Mouse (Mus musculus) stomach, embryonic 16.5 days (tissue): ENCODE results near the gene Krtap26-1. TPM values are rescaled to one million over a fixed set of nuclear protein-coding genes. Genes with fewer than 3 reads are reported as not detected.

Source experiments
- ATAC-seq: fragments of 200-750 bp; cut with Nextera tagmentation; 2 replicates; pipeline ENCODE4 v1.8.0; 2017; ENCODE audit warnings: moderate number of reproducible peaks, moderate TSS enrichment; ENCODE audit not compliant: insufficient read depth, low FRiP score
- H3K27ac ChIP-seq: fragments of 300-500 bp; sonication (generic); 2 replicates; pipeline ENCODE4 v1.5.1; 2014; ENCODE audit warnings: low read length
- H3K27me3 ChIP-seq: fragments of 300-500 bp; sonication (generic); 2 replicates; pipeline ENCODE4 v1.6.1; 2014; ENCODE audit warnings: low read length, control low read depth, mixed read lengths; ENCODE audit not compliant: control insufficient read depth, insufficient read depth
- H3K36me3 ChIP-seq: fragments of 300-500 bp; sonication (generic); 2 replicates; pipeline ENCODE4 v1.6.1; 2014; ENCODE audit warnings: low read length; ENCODE audit not compliant: control insufficient read depth, insufficient read depth
- H3K4me1 ChIP-seq: fragments of 300-500 bp; sonication (generic); 2 replicates; pipeline ENCODE4 v1.6.1; 2014; ENCODE audit warnings: low read length, control low read depth, mixed read lengths; ENCODE audit not compliant: control insufficient read depth, insufficient read depth
- H3K4me2 ChIP-seq: fragments of 300-500 bp; sonication (generic); 2 replicates; pipeline ENCODE4 v1.6.1; 2014; ENCODE audit warnings: low read depth, low read length, mixed read lengths
- H3K4me3 ChIP-seq: fragments of 300-500 bp; sonication (generic); replicated peaks from 2 replicates; pipeline ENCODE4 v1.5.1; 2014; ENCODE audit warnings: mild to moderate bottlenecking, low read length
- H3K9ac ChIP-seq: fragments of 300-500 bp; sonication (generic); 2 replicates; pipeline ENCODE4 v1.6.1; 2014; ENCODE audit warnings: low read length
- H3K9me3 ChIP-seq: fragments of 300-500 bp; sonication (generic); replicated peaks from 2 replicates; pipeline ENCODE4 v1.6.1; 2016; ENCODE audit warnings: low read length, control low read depth; ENCODE audit not compliant: control insufficient read depth
- WGBS: fragments of 180-500 bp; shearing (Covaris S2); extraction: QIAGEN DNeasy Blood & Tissue Kit; methylation state at CpG from one replicate; pipeline ENCODE4 v1.1.7; 2014; 5-methylcytosine and 5-hydroxymethylcytosine counted together
- polyA plus RNA-seq: library from polyadenylated mRNA; unstranded; fragments of >200 nt; fragmentation: Nextera tagmentation; extraction: Ambion mirVana; gene quantifications from 2 replicates; pipeline ENCODE4 v1.2.1, GENCODE M21; 2015

The Krtap26-1 gene
- polyA plus RNA-seq, 1 experiment from 2014 or later: not detected

DNA sequence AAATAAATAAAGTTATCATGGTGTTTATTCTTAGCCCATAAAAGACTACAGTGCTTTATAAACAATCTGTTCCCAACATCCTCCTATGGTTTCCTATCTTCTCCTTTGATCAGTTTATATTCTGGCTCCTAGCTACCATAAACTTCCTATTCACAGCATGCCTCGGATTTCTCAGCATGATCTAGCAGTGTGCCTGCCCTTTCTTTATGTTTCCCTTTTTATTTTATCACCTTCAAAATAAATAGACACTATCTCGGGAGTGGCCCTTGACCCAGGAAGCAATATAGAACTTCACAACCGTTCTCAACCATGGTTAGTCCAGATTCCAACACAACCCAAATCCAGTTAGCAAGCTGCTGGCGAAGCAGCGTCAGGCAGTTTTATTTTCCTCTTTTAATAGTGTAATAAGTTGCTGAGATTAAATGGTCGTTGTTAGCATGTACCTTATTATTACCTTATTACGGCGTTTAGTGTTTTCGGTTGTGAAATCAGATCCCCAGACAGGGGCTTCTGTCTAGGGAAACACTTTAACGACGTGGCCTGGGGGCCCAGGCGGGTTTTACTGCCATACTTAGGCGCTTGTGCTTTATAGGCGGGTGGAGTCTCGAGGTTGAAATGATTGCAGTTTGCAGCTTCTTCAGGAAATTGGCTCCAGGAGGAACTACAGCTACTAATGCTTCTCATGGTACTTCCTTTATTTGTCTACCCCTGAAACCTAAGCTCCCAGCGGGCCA, 47.9 kb downstream of the Krtap26-1 start:
- no peaks in the 10 kb centered on the region for H3K9me3 ChIP-seq
- WGBS: 53% methylated on average over 16 of the region's 16 CpGs
- H3K4me3 ChIP-seq: no peak overlapping the region
- H3K36me3 ChIP-seq: no peaks in the 10 kb centered on the region
- ATAC-seq: no peak
- no peak overlapping the region for H3K9ac ChIP-seq
- no peak overlapping the region; the same call in 1 of the 2 replicates for H3K4me2 ChIP-seq
- no peak overlapping the region for H3K27ac ChIP-seq
- no peaks in the 10 kb centered on the region for H3K27me3 ChIP-seq
- H3K4me1 ChIP-seq: no peaks in the 10 kb centered on the region

Other genes starting within 250 kb of the Krtap26-1 start
- 1.0 and 3.2 TPM in 2 replicates for gene Cldn17, start 140.8 kb downstream of the Krtap26-1 start, polyA plus RNA-seq
- 11.0 and 11.6 TPM in 2 replicates for gene Cldn8, start 84.6 kb downstream of the Krtap26-1 start, polyA plus RNA-seq
- gene Krtap24-1, start 35.5 kb downstream of the Krtap26-1 start, polyA plus RNA-seq: not detected in 2 replicates
- not detected in 2 replicates for gene 2310079G19Rik, start 20.1 kb downstream of the Krtap26-1 start, polyA plus RNA-seq
- not detected in 2 replicates for gene Krtap27-1, start 23.9 kb upstream of the Krtap26-1 start, polyA plus RNA-seq
- not detected in 2 replicates for gene 2310061N02Rik, start 60.2 kb upstream of the Krtap26-1 start, polyA plus RNA-seq
- not detected in 2 replicates for gene Krtap13-1, start 81.1 kb upstream of the Krtap26-1 start, polyA plus RNA-seq
- not detected in 2 replicates for gene Krtap13, start 103.8 kb upstream of the Krtap26-1 start, polyA plus RNA-seq
- not detected in 2 replicates for gene 2310034C09Rik, start 111.1 kb upstream of the Krtap26-1 start, polyA plus RNA-seq
- not detected in 2 replicates for gene 2310057N15Rik, start 126.4 kb upstream of the Krtap26-1 start, polyA plus RNA-seq
- gene Gm5965, start 130.1 kb upstream of the Krtap26-1 start, polyA plus RNA-seq: not detected in 2 replicates
- not detected in 2 replicates for gene Gm20741, start 164.4 kb upstream of the Krtap26-1 start, polyA plus RNA-seq
- gene Krtap15, start 172.4 kb upstream of the Krtap26-1 start, polyA plus RNA-seq: not detected in 2 replicates
- not detected in 2 replicates for gene Krtap14, start 178.3 kb upstream of the Krtap26-1 start, polyA plus RNA-seq
- gene Krtap19-1, start 221.6 kb upstream of the Krtap26-1 start, polyA plus RNA-seq: not detected in 2 replicates
- gene Krtap19-2, start 226.5 kb upstream of the Krtap26-1 start, polyA plus RNA-seq: not detected in 2 replicates
- not detected in 2 replicates for gene Krtap19-3, start 230.2 kb upstream of the Krtap26-1 start, polyA plus RNA-seq
- gene Krtap19-4, start 237.3 kb upstream of the Krtap26-1 start, polyA plus RNA-seq: not detected in 2 replicates
- not detected in 2 replicates for gene Krtap19-5, start 248.7 kb upstream of the Krtap26-1 start, polyA plus RNA-seq